Mouse (Mus musculus) midbrain, embryonic 15.5 days (tissue): Measurements from ENCODE around the gene Il10. TPM values are rescaled to one million over a fixed set of nuclear protein-coding genes. Genes with fewer than 3 reads are reported as not detected.

Source experiments
- ATAC-seq: fragments of 200-750 bp; cut with Nextera tagmentation; replicated peaks from 2 replicates; pipeline ENCODE4 v1.8.0; 2017; ENCODE audit warnings: moderate TSS enrichment
- H3K27ac ChIP-seq: fragments of 300-500 bp; sonication (generic); 2 replicates; pipeline ENCODE4 v1.5.1; 2015; ENCODE audit warnings: mild to moderate bottlenecking, inconsistent platforms
- H3K27me3 ChIP-seq: fragments of 300-500 bp; sonication (generic); replicated peaks from 2 replicates; pipeline ENCODE4 v1.6.1; 2015; ENCODE audit warnings: inconsistent platforms
- H3K36me3 ChIP-seq: fragments of 300-500 bp; sonication (generic); replicated peaks from 2 replicates; pipeline ENCODE4 v1.6.1; 2015; ENCODE audit warnings: inconsistent platforms
- H3K4me1 ChIP-seq: fragments of 300-500 bp; sonication (generic); 2 replicates; pipeline ENCODE4 v1.6.1; 2015; ENCODE audit warnings: inconsistent platforms
- H3K4me2 ChIP-seq: fragments of 300-500 bp; sonication (generic); 2 replicates; pipeline ENCODE4 v1.6.1; 2015; ENCODE audit warnings: inconsistent platforms, mild to moderate bottlenecking, moderate library complexity
- H3K4me3 ChIP-seq: fragments of 300-500 bp; sonication (generic); 2 replicates; pipeline ENCODE4 v1.5.1; 2015; ENCODE audit warnings: mild to moderate bottlenecking, inconsistent platforms
- H3K9ac ChIP-seq: fragments of 300-500 bp; sonication (generic); 2 replicates; pipeline ENCODE4 v1.6.1; 2015; ENCODE audit warnings: mild to moderate bottlenecking, inconsistent platforms
- H3K9me3 ChIP-seq: fragments of 300-500 bp; sonication (generic); 2 replicates; pipeline ENCODE4 v1.6.1; 2016; ENCODE audit warnings: inconsistent platforms
- WGBS: fragments of 180-500 bp; shearing (Covaris S2); methylation state at CpG from one replicate; pipeline ENCODE4 v1.1.7; 2015; ENCODE audit warnings: mixed read lengths; 5-methylcytosine and 5-hydroxymethylcytosine counted together
- polyA plus RNA-seq: library from polyadenylated mRNA; unstranded; fragments of >200 nt; fragmentation: Nextera tagmentation; extraction: Ambion mirVana; gene quantifications from 2 replicates; pipeline ENCODE4 v1.2.1, GENCODE M21; 2015

Il10 gene
- polyA plus RNA-seq, 1 experiment from 2014 or later, result not detected

DNA sequence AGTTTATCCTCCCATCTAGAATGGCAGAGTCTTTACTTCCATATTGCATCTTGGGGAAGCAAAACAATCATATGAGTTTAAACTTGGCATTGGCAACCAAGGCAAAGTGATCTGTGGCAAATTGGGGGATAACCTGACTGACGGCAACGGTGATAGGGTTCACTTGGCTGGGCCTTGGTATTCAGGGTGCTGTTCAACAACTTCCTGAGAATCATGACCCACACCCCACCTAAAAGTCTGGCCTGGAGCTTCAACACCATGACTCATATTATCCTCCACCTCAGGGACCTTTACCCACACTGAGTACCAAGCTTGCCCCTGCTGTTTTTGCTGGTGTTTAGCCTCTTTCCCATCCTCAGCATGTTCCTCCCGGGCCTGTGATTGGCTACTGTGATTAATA is 19.3 kb upstream of the Il10 start:
- Histone ChIP-seq H3K4me3 (no peak overlapping the region), H3K4me2 (no peak overlapping the region)
- no peak for ATAC-seq

DNA sequence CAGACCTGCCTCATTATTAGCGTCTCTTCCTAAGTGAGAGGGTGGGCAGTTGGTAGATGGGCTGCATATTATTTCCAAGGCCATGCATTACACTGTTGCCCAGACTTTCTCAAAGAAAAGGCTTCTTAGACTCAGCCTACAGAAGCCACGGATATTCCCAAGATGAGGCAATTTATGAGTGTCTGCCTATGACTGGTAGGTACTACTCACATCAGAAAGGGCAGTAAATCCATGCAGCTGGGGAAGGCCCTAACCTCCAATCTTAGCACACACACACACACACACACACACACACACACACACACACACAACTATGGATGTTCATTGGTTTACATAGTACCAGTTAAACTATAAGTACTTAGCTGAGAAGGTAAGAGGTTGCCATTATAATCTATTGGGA is 17.1 kb upstream of the Il10 start:
- ATAC-seq, result no peak
- Histone ChIP-seq H3K4me2 (no peak overlapping the region), H3K4me1 (no peaks in the 10 kb centered on the region), H3K9me3 (no peaks in the 10 kb centered on the region), H3K27ac (no peak overlapping the region), H3K27me3 (no peaks in the 10 kb centered on the region), H3K9ac (no peak overlapping the region), H3K36me3 (no peaks in the 10 kb centered on the region), H3K4me3 (no peak overlapping the region)
- WGBS, result 73% methylated on average over 2 of the region's 2 CpGs

More for the DNA sequence above, 19.3 kb upstream of the Il10 start:
- 92% methylated on average over 3 of the region's 3 CpGs for WGBS
- H3K27me3 ChIP-seq, result no peaks in the 10 kb centered on the region
- H3K9ac ChIP-seq, result no peak overlapping the region
- H3K36me3 ChIP-seq, result no peaks in the 10 kb centered on the region
- H3K9me3 ChIP-seq, result no peaks in the 10 kb centered on the region
- H3K27ac ChIP-seq, result no peak overlapping the region
- H3K4me1 ChIP-seq, result no peaks in the 10 kb centered on the region

DNA sequence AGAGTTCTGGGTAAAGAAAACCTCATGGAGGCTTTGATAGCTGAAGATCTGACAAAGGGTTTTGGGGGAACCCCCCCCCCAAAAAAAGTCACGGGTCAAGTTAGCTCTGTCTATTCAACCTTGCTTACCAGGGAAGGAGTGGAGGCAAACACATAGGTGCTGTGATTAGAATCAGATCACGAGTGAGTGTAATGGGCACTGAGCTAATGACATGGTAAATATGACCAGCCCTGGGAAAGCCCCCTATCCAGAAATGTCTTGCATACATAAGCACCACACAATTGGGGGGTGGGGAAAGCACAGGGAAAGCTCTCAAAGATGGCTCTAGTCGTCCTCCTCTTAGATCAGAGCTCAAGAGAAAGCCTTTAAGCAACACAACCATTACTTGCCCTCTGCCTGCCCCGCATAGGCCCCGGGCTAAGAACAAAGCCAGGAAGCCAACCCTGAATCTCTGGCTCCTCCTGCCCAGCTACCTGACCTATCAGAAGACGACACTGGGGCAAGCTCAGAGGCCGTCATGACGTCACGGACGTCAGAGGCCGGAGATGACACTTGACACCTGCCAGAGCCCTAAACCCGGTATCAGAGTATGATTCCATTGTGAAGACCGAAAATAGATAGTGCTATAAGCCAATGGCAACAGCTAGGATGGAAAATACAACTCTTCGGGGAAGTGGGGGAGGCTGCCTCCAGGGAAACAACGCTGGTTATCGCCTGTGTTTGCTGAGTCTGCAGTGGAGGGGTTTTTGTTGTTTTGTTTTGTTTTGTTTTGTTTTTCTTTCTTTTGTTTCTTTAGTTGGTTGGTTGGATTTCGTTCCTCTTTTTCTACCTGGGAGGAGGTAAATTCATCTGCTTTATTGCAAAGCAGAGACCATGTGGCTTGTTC is 16.4 kb upstream of the Il10 start:
- H3K4me3 ChIP-seq, result no peak overlapping the region
- no peaks in the 10 kb centered on the region for H3K4me1 ChIP-seq
- H3K27me3 ChIP-seq, result no peaks in the 10 kb centered on the region
- no peak overlapping the region for H3K9ac ChIP-seq
- ATAC-seq, result no peak
- no peak overlapping the region for H3K4me2 ChIP-seq
- no peak overlapping the region for H3K27ac ChIP-seq
- no peaks in the 10 kb centered on the region for H3K9me3 ChIP-seq
- WGBS, result 68% methylated on average over 17 of the region's 17 CpGs
- H3K36me3 ChIP-seq, result no peaks in the 10 kb centered on the region

DNA sequence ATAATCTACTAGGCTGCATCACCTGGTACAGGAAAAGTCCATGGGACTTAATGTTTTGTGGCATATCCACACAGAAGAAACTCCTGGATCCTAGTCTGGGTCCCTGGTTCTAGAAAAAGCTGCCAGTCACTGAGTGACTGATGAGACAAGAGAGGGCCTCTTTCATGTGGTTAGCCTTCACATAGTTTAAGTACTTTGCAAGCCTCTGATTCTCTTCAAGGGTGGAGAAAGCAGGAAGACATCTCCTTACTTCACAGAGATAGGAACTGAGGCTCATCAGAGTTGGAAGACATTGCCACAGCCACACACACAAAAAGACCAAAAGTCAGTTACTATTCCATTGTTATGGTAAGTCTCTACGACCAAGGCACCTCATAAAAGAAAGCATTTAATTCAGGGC is 13.6 kb upstream of the Il10 start:
- no peaks in the 10 kb centered on the region for H3K36me3 ChIP-seq
- H3K4me1 ChIP-seq, result no peaks in the 10 kb centered on the region
- H3K27me3 ChIP-seq, result no peaks in the 10 kb centered on the region
- H3K9ac ChIP-seq, result no peak overlapping the region
- no peaks in the 10 kb centered on the region for H3K9me3 ChIP-seq
- H3K4me2 ChIP-seq, result no peak overlapping the region
- H3K27ac ChIP-seq, result no peak overlapping the region
- no peak for ATAC-seq
- H3K4me3 ChIP-seq, result no peak overlapping the region
- 69% methylated on average over 1 of the region's 1 CpGs for WGBS

DNA sequence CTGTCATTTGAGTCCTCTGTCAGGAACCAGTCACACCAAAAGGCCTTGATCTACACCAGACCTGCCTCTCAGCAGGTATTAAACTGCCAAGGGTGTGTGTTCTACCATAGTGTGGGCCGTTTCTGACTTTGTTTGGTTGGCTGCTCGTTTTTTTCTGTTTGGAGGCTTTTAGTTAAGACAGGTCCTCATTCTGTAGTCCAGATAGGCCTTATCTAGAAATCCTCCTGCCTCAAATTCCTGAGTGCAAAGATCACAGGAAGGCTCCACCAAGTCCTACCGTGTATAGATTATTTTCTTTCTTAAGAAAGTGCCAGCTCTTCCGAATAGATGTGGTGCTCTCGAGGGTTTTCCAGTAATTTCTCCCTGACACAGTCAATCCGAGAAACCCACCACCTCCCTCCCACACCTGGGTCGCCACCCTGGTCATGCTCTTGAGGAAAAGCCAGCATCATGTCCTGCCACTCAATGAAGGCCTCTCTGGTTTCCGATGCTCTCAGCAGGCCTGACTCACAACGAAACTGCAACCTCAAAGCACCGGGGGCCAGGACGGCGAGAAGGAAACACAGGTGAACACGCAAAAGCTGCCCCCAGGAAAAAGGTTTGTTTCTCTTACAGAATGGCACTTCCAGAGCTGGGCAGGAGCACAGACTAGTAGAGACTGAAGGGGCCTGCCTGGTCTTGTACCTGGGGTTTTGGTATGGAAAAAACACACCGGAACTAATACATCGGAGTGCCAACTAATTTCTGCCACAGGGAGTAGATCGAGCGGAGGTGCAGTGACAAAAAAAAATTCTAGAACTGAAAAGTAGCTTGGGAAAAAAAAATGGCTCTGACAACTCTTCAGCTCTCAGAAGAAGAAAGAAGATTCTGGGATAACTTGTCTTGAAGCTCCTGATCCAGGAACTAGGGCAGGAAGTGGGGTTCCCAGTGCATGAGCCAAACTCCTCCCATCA is 9.2 kb upstream of the Il10 start:
- no peak for ATAC-seq
- WGBS, result 87% methylated on average over 17 of the region's 17 CpGs
- H3K9ac ChIP-seq, result no peak overlapping the region

DNA sequence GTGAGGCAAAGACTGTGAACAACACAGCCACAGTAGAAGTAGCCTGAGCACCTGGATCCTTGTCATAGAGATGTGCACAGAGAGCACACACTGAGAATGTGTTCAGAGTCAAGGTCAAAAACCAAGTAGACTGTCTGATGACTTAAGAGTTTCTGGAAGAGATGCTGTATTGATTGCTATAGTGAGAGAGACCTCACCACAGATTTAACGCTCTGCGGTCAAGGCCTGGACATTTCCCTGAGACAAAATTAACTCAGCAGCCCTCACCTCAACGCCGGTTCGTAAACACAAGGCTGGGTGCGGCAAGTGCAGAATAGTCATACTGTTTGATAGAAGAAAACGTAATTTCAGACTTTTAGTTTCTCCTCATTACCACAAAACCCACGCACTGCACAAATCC is 7.2 kb upstream of the Il10 start:
- Histone ChIP-seq H3K9me3 (no peaks in the 10 kb centered on the region), H3K27ac (no peak overlapping the region), H3K9ac (no peak overlapping the region), H3K36me3 (no peaks in the 10 kb centered on the region), H3K4me1 (no peaks in the 10 kb centered on the region), H3K27me3 (no peaks in the 10 kb centered on the region), H3K4me2 (no peak overlapping the region), H3K4me3 (no peak overlapping the region)
- WGBS, result 79% methylated on average over 8 of the region's 8 CpGs
- ATAC-seq, result no peak

More for the DNA sequence above, 9.2 kb upstream of the Il10 start:
- Histone ChIP-seq H3K27me3 (no peaks in the 10 kb centered on the region), H3K36me3 (no peaks in the 10 kb centered on the region), H3K27ac (no peak overlapping the region), H3K4me3 (no peak overlapping the region), H3K9me3 (no peaks in the 10 kb centered on the region), H3K4me2 (no peak overlapping the region), H3K4me1 (no peaks in the 10 kb centered on the region)

DNA sequence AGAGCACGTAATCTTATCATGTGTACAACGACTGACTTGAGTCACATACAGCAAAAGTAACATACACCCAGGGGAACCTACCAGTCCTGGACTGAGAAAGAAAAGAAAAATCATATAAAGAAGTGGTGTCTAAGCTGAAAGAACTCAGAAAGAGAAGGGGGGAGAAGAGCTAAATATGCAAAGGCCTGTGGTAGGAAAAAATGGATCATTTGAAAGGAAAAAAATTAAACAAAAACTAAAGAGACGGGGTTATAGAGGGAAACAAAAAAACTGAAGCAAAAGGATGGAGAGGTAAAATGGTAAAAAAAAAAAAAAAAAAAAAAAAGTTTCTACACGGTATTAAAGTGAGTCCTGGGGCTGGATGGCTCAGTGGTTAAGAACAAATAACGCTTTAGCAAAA is 5.7 kb upstream of the Il10 start:
- no peaks in the 10 kb centered on the region for H3K36me3 ChIP-seq
- H3K9ac ChIP-seq, result no peak overlapping the region
- no peaks in the 10 kb centered on the region for H3K27me3 ChIP-seq
- 91% methylated on average over 5 of the region's 5 CpGs for WGBS
- H3K9me3 ChIP-seq, result no peaks in the 10 kb centered on the region
- H3K4me2 ChIP-seq, result no peak overlapping the region
- no peak overlapping the region for H3K27ac ChIP-seq
- no peaks in the 10 kb centered on the region for H3K4me1 ChIP-seq
- ATAC-seq, result no peak
- no peak overlapping the region for H3K4me3 ChIP-seq

DNA sequence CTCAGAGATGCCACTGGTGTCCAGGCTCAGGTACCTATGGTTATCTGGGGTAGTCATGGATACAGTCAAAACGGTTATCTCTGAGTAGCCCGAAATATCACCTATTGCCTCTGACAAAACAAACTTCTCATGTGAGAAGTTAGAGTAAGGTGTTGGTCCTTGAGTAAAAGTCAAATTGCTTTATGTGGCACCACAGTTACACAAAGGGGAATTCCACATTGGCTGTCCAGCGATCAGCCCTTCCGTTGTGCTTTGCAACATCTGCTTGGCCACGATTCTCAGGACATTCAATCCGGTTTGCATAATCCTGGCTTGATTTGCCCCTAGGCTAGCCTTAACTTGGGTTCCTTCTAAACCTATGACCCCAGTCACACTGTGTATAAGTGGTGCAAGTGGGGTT is 4.4 kb upstream of the Il10 start:
- Histone ChIP-seq H3K9ac (no peak overlapping the region), H3K27ac (no peak overlapping the region), H3K27me3 (no peaks in the 10 kb centered on the region), H3K4me3 (no peak overlapping the region), H3K9me3 (no peaks in the 10 kb centered on the region), H3K36me3 (no peaks in the 10 kb centered on the region), H3K4me1 (no peaks in the 10 kb centered on the region), H3K4me2 (no peak overlapping the region)
- WGBS, result 89% methylated on average over 6 of the region's 6 CpGs
- no peak for ATAC-seq

DNA sequence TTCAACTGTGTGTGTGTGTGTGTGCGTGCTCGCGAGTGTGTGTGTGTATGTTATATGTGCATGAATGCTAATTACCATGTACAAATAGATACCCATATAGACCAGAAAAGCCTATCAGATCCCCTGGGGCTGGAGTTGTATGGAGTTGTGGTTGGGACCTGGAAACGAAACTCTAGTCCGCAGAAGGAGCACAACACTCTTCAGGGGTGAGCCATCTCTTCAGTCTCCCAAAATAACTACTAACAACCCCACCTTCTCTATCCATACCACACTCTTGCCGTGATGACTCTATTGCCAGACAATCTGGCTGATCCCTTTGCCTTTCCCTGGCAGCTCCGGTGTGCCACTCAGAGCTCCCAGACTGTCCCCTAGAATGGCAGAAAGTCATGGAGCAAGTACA is 3.8 kb upstream of the Il10 start:
- Histone ChIP-seq H3K4me1 (no peaks in the 10 kb centered on the region), H3K9me3 (no peaks in the 10 kb centered on the region), H3K4me2 (no peak overlapping the region), H3K9ac (no peak overlapping the region), H3K4me3 (no peak overlapping the region), H3K36me3 (no peaks in the 10 kb centered on the region), H3K27ac (no peak overlapping the region), H3K27me3 (no peaks in the 10 kb centered on the region)
- 95% methylated on average over 7 of the region's 7 CpGs for WGBS
- no peak for ATAC-seq

DNA sequence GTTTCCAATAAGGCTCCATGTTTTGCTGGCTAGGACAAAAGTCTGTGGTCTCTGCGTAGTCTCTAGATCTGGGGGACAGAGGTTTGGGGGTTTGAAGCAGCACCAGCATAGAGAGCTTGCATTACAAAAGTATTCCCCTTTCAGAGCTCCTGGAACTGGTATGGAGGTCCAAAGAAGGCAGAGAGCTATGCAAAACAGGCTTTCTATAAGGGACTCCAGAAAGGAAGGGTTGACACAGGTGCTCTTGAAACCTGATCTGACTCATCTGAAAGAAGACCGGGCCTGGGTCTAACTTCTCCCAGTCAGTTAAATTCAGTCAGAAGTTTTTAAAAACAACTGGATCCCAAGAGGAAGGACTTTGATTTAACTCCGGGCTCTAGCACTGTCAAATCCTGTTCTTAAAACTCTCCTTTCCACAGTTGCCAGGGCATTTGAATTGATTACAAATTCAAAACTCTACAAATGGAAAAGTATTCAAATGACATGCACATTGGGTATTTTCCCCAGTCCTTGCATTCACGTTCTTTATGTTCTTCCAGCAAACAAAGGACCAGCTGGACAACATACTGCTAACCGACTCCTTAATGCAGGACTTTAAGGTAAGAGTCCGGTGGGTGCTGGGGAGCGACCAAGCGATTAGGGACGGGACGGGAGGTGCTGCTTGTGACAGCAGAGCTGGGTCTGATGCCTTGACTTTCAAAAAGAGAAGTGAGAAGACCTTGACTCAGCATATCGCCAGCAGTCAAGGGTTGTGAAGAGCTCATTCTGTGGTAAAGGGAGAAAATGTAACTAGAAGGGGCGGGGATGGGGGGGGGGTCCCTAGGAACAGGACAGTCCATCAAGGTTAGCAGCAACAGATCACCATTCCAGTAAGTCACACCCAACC is 1.0 kb downstream of the Il10 start:
- no peak for ATAC-seq
- no peak overlapping the region for H3K4me2 ChIP-seq
- 48% methylated on average over 12 of the region's 12 CpGs for WGBS
- no peak overlapping the region for H3K4me3 ChIP-seq
- no peak overlapping the region for H3K27ac ChIP-seq
- H3K27me3 ChIP-seq, result no peaks in the 10 kb centered on the region
- no peak overlapping the region for H3K9ac ChIP-seq
- no peaks in the 10 kb centered on the region for H3K9me3 ChIP-seq
- H3K36me3 ChIP-seq, result no peaks in the 10 kb centered on the region
- H3K4me1 ChIP-seq, result no peaks in the 10 kb centered on the region

DNA sequence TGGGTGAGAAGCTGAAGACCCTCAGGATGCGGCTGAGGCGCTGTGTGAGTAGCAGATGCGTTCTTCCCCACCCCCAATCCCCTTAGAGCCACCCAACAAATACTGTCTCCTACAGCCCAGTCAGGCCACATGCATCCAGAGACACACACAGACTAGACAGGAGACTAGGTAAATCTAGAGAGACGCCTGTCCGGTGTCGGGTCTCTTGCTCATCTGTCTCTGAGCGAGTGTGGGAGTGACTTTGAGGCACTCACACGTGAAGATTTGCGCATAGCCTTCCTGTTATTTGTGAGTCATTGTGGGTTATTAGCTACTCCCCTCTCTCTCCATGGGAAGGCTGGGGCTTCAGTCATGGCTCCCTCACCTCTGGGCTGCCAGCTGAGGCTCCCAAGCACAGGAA is 1.8 kb downstream of the Il10 start:
- 78% methylated on average over 9 of the region's 9 CpGs for WGBS

More for the DNA sequence above, 1.8 kb downstream of the Il10 start:
- Histone ChIP-seq H3K27me3 (no peaks in the 10 kb centered on the region), H3K27ac (no peak overlapping the region), H3K36me3 (no peaks in the 10 kb centered on the region), H3K9ac (no peak overlapping the region), H3K4me1 (no peaks in the 10 kb centered on the region), H3K4me2 (no peak overlapping the region), H3K9me3 (no peaks in the 10 kb centered on the region), H3K4me3 (no peak overlapping the region)
- no peak for ATAC-seq
